Mouse (Mus musculus) bone marrow, adult 2 months (tissue): ENCODE measurements at regions not wholly inside any gene's neighbourhood (a gene's known extent, or its start where the extent isn't known, plus 50 kb on each side); places are given as distances from the start of the nearest gene placed in this dataset.

ENCODE experiments used
- H3K27ac ChIP-seq: fragments of 200-500 bp; 2 replicates; pipeline ENCODE4 v1.5.1; 2012; ENCODE audit warnings: low read depth, mild to moderate bottlenecking, control low read depth, inconsistent platforms, low read length; ENCODE audit not compliant: control insufficient read depth, poor library complexity, insufficient read depth
- H3K4me1 ChIP-seq: fragments of 200-500 bp; 2 replicates; pipeline ENCODE4 v1.6.1; 2011; ENCODE audit warnings: low read length; ENCODE audit not compliant: control insufficient read depth, insufficient read depth
- H3K4me3 ChIP-seq: fragments of 200-500 bp; replicated peaks from 2 replicates; pipeline ENCODE3; 2011; ENCODE audit warnings: mild to moderate bottlenecking, low read depth, low read length, control low read depth; ENCODE audit not compliant: control insufficient read depth
- CTCF ChIP-seq: fragments of 200-500 bp; IDR thresholded peaks from 2 replicates; pipeline ENCODE4 v1.5.1; 2011; ENCODE audit warnings: low read length, control low read depth; ENCODE audit not compliant: control insufficient read depth, insufficient read depth
- POLR2A ChIP-seq: fragments of 200-500 bp; IDR thresholded peaks from 2 replicates; pipeline ENCODE4 v1.6.1; 2011; ENCODE audit warnings: low read depth, mild to moderate bottlenecking, control low read depth, low read length, borderline replicate concordance; ENCODE audit not compliant: control insufficient read depth
- WGBS: fragments of 180-500 bp; shearing (Covaris S2); methylation state at CpG from one replicate; pipeline ENCODE4 v1.1.7; 2018; 5-methylcytosine and 5-hydroxymethylcytosine counted together

DNA sequence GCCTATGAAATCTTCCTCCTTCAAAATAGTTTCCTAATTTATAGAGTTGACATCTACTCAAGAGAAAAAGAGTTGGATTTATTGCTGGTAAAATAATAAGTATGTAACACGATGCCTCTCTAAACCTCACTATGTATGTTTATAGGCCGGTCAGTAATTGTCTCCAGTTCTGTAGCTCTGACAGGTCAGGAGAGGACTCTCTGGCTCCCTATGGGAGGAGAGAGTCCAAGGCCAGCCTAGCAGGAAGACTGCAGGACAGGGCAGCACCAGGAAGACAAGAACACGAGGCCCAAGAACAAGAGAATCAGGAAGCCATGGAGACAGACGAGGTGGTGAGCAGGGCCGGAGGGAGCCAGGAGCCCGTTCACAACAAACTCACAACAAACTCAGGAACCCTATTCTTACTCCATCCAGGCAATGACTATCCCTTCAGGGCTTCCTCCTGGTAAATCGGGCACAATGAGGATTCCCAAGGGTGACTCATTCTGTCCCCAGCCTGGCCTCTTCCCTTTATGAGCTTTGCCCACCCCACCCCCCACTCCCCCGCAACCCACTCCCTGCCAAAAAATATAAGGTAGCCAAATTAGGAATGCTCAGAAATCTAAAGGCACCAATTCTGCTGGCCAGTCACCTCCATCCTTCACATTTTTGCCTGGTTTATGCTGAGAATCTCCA lies 244.7 kb upstream of the Zfp637 start:
- Histone ChIP-seq H3K4me3 (no peak overlapping the region), H3K4me1 (no peaks in the 10 kb centered on the region), H3K27ac (no peak overlapping the region)
- 65% methylated on average over 8 of the region's 8 CpGs for WGBS
- TF ChIP-seq POLR2A (no peak), CTCF (no peak)

DNA sequence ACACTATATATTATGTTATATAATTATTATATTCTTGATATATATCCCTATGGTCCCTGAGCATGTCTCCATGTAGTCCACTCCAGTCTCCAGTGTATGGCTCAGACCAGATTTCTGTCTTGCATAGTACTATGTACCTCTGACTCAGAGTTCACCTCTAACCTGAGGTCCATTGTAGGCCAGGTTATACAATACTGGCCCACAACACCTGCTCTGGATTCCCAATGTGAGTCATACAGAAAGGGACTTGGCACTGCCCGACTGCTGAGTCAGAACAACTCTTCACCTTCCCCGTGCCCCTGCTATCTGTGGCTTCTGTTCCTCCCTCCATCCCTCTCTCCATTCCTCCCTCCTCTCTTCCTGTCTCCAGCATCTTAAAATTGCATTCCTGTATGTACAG lies 236.1 kb upstream of the Zfp637 start:
- no peaks in the 10 kb centered on the region; the same call in 1 of the 2 replicates for H3K4me1 ChIP-seq
- no peak overlapping the region for H3K27ac ChIP-seq
- WGBS: 75% methylated on average over 2 of the region's 2 CpGs
- no peak for TF ChIP-seq POLR2A
- TF ChIP-seq CTCF: no peak
- H3K4me3 ChIP-seq: no peak overlapping the region

DNA sequence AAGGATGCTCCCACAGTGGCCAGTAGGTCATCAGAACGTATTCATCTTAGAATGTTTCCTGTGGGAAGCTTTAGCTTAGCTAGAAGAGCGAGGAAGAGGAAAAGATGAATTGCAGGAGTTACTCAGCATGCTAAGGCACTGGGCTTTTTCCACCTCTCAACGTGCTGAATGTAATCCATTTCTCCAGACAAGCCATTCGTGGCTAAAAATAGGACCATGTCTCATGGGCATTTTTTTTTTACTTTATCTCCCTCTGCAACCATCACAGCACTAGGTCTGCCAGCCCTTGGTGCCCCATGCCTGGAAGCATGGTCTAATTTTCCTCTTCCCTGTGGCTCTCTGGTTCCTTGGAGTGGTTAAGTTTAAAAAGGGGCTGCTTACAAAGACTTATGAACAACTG lies 235.3 kb upstream of the Zfp637 start:
- TF ChIP-seq CTCF (no peak), POLR2A (no peak)
- Histone ChIP-seq H3K4me1 (no peaks in the 10 kb centered on the region; the same call in 1 of the 2 replicates), H3K4me3 (no peak overlapping the region), H3K27ac (no peak overlapping the region)
- 43% methylated on average over 4 of the region's 4 CpGs for WGBS

DNA sequence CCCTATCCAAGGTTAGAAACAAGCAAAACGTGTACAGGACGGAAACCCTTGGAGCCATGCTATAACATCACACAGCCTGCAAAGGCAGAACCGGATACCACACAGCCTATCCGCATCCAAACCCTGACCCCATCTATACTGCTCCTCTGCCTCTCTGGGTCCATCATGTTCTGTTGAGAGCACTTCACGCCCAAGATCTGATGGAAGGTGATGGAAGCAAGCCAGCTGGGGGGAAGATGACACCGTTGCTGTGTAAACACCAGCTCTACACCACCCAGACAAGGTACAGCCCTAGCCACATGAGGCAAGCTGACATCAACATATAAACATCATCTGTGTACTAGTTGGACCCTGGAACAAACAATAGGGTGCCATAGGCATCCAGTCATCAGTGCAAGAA lies 234.8 kb upstream of the Zfp637 start:
- Histone ChIP-seq H3K4me1 (no peaks in the 10 kb centered on the region; the same call in 1 of the 2 replicates), H3K4me3 (no peak overlapping the region), H3K27ac (no peak overlapping the region)
- 82% methylated on average over 6 of the region's 6 CpGs for WGBS
- no peak for TF ChIP-seq CTCF
- no peak for TF ChIP-seq POLR2A

DNA sequence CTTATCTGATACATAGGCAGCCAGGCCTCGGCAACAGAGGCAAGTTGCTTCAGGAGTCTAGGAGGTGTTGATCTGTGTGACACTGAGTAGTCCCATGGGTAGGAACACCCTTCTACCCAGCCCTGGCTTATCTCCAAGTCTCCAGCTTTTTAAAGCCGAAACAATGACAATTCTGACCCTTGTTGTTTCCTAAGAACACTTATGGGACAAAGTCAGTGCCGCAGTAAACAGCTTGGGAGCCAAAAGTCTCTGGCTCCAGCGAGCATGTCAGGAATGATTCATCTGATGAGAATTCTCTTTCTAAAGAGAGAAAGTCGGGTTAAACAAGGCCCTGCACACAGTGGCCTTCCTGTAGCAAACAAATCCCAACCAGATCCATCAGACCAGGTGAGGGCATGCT lies 234.0 kb upstream of the Zfp637 start:
- H3K4me3 ChIP-seq: no peak overlapping the region
- no peaks in the 10 kb centered on the region; the same call in 1 of the 2 replicates for H3K4me1 ChIP-seq
- 59% methylated on average over 5 of the region's 5 CpGs for WGBS
- H3K27ac ChIP-seq: no peak overlapping the region
- TF ChIP-seq CTCF: no peak
- TF ChIP-seq POLR2A: no peak

DNA sequence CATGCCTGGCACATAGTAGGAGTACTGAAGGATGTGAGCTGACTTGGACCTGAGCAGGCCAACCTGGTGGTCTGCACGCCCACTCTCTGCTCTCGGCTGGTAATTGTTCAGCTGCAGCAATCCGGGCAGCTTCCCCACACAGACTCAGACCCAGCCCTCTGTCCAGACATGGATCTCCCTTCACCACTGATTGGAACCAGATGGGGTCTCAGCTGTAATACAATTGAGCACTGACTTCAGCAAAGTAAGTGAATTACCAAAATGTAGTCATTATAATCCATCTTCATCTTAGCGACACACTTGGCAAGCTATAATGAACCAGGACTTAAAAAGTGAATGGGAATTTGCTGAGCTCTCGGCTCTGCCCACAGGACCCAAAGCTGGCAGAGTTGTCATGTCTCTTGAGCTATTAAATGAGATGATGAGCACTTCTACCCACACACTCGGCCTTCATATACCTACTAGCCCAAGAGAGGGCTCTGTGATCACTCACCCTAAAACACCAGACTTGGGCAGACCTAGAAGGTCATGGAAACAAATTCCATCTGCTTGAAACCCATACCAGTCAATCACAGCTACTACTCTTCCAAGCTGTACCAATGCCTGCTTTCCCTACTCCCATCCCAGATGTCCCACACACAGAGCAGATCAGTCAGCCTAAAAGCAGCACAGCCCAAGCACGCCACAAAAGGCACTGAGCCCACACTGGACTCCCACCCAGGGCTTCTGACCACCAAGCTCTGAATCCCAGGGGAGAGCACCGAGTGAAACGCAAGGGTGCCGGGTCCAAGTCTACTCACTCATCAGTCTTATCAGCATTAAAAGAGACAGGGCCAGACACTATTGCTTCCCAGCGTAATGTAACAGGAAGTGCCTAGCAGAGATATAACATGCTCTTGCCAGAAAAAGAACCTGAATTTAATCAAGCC lies 231.2 kb upstream of the Zfp637 start:
- TF ChIP-seq POLR2A (no peak), CTCF (no peak)
- WGBS: 71% methylated on average over 11 of the region's 11 CpGs
- Histone ChIP-seq H3K4me1 (no peaks in the 10 kb centered on the region; the same call in 1 of the 2 replicates), H3K27ac (no peak overlapping the region), H3K4me3 (no peak overlapping the region)

DNA sequence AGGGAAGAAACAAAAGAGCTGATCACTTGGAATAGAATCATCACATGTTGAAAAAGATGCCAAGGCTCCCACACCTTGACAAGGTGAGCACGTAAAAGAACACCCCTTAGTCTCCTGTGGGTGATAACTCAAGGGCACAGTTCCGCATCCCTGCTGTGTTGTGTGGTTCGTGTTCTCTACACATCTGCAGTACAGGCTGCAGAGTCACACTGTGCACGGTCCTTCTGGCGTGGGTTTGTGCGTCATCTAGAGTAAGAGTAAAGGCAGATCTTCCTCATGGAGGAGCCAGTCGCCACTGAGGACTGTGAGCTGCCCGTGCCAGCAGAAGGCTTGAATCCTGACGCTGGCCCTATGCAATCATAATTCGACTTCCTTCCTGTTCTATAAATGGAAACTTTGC lies 229.7 kb upstream of the Zfp637 start:
- TF ChIP-seq CTCF: no peak
- no peak for TF ChIP-seq POLR2A
- no peak overlapping the region for H3K27ac ChIP-seq
- H3K4me3 ChIP-seq: no peak overlapping the region
- H3K4me1 ChIP-seq: no peaks in the 10 kb centered on the region; the same call in 1 of the 2 replicates
- 60% methylated on average over 10 of the region's 10 CpGs for WGBS

DNA sequence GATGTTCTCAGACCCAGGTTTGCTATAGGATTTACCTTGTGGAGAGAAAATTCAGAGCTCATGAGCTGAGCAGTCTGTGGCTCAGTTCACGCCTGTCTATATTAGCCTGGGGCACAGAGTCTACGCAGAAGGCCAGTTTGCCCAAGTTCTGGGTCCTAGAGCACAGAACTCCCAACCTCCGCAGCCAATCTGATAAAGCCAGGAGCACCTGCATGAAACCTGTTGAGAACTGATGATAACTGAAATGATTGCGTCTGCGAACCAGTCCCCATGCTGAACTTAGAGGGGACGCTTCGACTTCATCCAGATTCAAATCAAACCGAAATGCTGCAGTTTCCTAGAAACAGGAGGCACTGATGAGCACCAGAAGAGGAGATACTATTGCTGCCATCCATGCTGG lies 229.0 kb upstream of the Zfp637 start:
- 86% methylated on average over 8 of the region's 8 CpGs for WGBS

DNA sequence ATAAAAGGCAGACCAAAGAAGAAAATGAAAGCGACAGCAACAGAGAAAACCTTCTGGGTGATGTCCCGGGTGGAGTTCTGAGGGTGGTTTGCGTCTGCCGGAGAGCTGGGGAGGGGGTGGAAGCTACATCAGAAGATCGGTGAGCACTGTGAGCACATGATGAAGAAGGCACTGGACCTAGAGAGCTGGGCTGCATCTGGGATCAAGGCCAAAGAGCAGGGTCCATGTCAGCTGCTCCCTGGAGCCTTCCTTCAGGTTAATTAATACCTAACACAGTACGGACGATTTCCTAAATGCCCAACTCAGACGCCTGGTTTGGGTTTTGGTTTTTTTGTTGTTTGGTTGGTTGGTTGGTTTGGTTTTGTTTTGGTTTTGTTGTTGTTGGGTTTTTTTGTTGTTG lies 228.6 kb upstream of the Zfp637 start:
- H3K4me3 ChIP-seq: no peak overlapping the region
- TF ChIP-seq POLR2A (no peak), CTCF (no peak)
- H3K27ac ChIP-seq: no peak overlapping the region
- no peaks in the 10 kb centered on the region for H3K4me1 ChIP-seq
- WGBS: 81% methylated on average over 8 of the region's 8 CpGs

More for the DNA sequence above, 229.0 kb upstream of the Zfp637 start:
- H3K4me3 ChIP-seq: no peak overlapping the region
- no peak overlapping the region for H3K27ac ChIP-seq
- TF ChIP-seq CTCF (no peak), POLR2A (no peak)
- H3K4me1 ChIP-seq: no peaks in the 10 kb centered on the region; the same call in 1 of the 2 replicates
